Mouse (Mus musculus): ENCODE measurements around the gene Gm8653. TPM values are rescaled to one million over a fixed set of nuclear protein-coding genes. Genes with fewer than 3 reads are reported as not detected.

The Gm8653 gene
- not detected for total RNA-seq (2023)

DNA sequence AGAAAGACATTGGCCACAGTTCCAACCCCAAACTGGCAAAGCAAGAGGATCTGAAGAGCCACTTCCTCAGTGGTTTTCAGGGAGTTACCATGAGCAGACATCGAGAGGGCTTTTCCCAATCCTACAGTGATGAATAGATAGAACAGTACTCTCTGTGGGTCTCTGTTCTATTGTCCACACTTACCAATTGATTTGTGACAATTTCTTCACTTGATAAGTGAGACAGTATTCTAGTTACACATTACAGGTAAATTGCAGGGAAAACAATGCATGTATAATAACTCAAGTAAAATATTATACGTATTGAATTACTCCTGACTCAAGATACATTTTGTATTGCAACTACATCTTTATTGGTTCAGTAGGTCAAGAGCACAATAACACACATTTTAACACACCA, at the start of gene Gm8653:
Gene Gm8653, minus strand, starts transcription at position 101 of the 400 bp plus-strand sequence.

DNA sequence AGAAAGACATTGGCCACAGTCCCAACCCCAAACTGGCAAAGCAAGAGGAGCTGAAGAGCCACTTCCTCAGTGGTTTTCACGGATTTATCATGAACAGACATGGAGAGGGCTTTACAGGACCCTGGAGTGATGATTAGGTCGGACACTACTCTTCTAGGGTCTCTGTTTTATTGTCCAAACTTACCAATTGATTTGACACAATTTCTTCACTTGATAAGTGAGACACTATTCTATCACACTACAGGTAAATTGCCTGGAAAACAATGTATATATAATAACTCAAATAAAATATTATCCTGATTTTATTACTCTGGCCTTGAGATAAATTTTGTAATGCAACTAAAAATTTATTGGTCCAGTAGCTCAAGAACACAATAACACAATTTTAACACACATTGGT, 28.3 kb upstream of the Gm8653 start, which contains the start of gene Gm8453:
Gene Gm8453, minus strand, starts transcription at position 101 of the 400 bp plus-strand sequence.

DNA sequence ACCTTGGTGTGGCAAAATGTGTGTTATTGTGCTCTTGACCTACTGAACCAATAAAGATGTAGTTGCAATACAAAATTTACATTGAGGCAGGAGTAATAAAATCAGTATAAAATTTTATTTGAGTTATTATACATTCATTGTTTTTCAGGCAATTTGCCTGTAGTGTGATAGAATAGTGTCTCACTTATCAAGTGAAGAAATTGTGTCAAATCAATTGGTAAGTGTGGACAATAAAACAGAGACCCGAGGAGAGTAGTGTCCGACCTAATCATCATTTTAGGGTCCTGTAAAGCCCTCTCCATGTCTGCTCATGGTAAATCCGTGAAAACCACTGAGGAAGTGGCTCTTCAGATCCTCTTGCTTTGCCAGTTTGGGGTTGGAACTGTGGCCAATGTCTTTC, 12.0 kb downstream of the Gm8653 start, which contains the start of gene Vmn1r143:
Gene Vmn1r143, plus strand, starts transcription at position 301 of the 400 bp plus-strand sequence.

DNA sequence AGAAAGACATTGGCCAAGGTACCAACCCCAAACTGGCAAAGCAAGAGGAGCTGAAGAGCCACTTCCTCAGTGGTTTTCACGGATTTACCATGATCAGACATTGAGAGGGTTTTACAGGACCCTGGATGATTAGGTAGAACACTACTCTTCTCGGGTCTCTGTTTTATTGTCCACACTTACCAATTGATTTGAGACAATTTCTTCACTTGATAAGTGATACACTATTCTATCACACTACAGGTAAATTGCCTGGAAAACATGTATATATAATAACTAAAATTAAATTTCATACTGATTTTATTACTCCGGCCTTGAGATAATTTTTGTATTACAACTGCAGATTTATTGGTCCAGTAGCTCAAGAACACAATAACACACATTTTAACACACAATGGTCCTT, 37.1 kb downstream of the Gm8653 start, which contains the start of gene Vmn1r142:
Gene Vmn1r142, minus strand, starts transcription at position 101 of the 400 bp plus-strand sequence.

Other genes with a start within 250 kb of the Gm8653 start
- gene Vmn1r137, start 206.7 kb downstream of the Gm8653 start, total RNA-seq (2023), result not detected
- gene Vmn1r138, start 172.4 kb downstream of the Gm8653 start, total RNA-seq (2023), result not detected
- gene Gm6176, start 145.0 kb downstream of the Gm8653 start, total RNA-seq (2023), result not detected
- not detected for gene Vmn1r139, start 132.2 kb downstream of the Gm8653 start, total RNA-seq (2023)
- not detected for gene Gm16451, start 83.0 kb downstream of the Gm8653 start, total RNA-seq (2023)
- not detected for gene Gm10666, start 66.5 kb downstream of the Gm8653 start, total RNA-seq (2023)
- gene Vmn1r142, start 37.2 kb downstream of the Gm8653 start, total RNA-seq (2023), result not detected
- not detected for gene Vmn1r143, start 11.9 kb downstream of the Gm8653 start, total RNA-seq (2023)
- gene Gm8453, start 28.2 kb upstream of the Gm8653 start, total RNA-seq (2023), result not detected
- gene Gm4187, start 128.5 kb upstream of the Gm8653 start, total RNA-seq (2023), result not detected
- not detected for gene Gm8660, start 169.8 kb upstream of the Gm8653 start, total RNA-seq (2023)
- not detected for gene Vmn1r148, start 212.3 kb upstream of the Gm8653 start, total RNA-seq (2023)
- gene Vmn1r149, start 237.0 kb upstream of the Gm8653 start, total RNA-seq (2023), result not detected